Mouse (Mus musculus) cerebellum, adult 2 months (tissue): ENCODE measurements at regions not wholly inside any gene's neighbourhood (a gene's known extent, or its start where the extent isn't known, plus 50 kb on each side); places are given as distances from the start of the nearest gene placed in this dataset.

Experiments
- DNase-seq, 2 experiments: peaks; one replicate each; pipeline ENCODE4 v3.0.0; 2021
- H3K27ac ChIP-seq: fragments of 200-500 bp; 2 replicates; pipeline ENCODE4 v1.5.1; 2012; ENCODE audit warnings: low read length, control low read depth, inconsistent platforms; ENCODE audit not compliant: insufficient read depth
- H3K27me3 ChIP-seq: fragments of 200-500 bp; 2 replicates; pipeline ENCODE4 v1.6.1; 2012; ENCODE audit warnings: inconsistent platforms, mild to moderate bottlenecking, low read length, moderate library complexity; ENCODE audit not compliant: control insufficient read depth, insufficient read depth
- H3K4me1 ChIP-seq: fragments of 200-500 bp; 2 replicates; pipeline ENCODE4 v1.6.1; 2011; ENCODE audit warnings: low read length; ENCODE audit not compliant: control insufficient read depth, insufficient read depth
- H3K4me3 ChIP-seq: fragments of 200-500 bp; replicated peaks from 2 replicates; pipeline ENCODE3; 2011; ENCODE audit warnings: mild to moderate bottlenecking, low read depth, low read length, control low read depth; ENCODE audit not compliant: insufficient read depth
- CTCF ChIP-seq: fragments of 200-500 bp; IDR thresholded peaks from 2 replicates; pipeline ENCODE4 v1.5.1; 2011; ENCODE audit warnings: low read depth, mild to moderate bottlenecking, control low read depth, low read length, moderate library complexity, borderline replicate concordance; ENCODE audit not compliant: insufficient read depth
- POLR2A ChIP-seq: fragments of 200-500 bp; IDR thresholded peaks from 2 replicates; pipeline ENCODE4 v1.6.1; 2011; ENCODE audit warnings: low read length, control low read depth, borderline replicate concordance; ENCODE audit not compliant: insufficient read depth
- WGBS: fragments of 180-500 bp; shearing (Covaris S2); methylation state at CpG from one replicate; pipeline ENCODE4 v1.1.7; 2018; 5-methylcytosine and 5-hydroxymethylcytosine counted together

- Histone ChIP-seq H3K4me3 (no peak overlapping the region), H3K4me1 (no peaks in the 10 kb centered on the region), H3K27me3 (no peaks in the 10 kb centered on the region), H3K27ac (no peak overlapping the region)
- 88% methylated on average over 3 of the region's 3 CpGs for WGBS
- no peak for TF ChIP-seq POLR2A
- TF ChIP-seq CTCF: no peak
- no peak for DNase-seq
Measured at GRCm38 (mm10) chr2:133495443-133495842, 56.5 kb upstream of the Bmp2 start.

- Histone ChIP-seq H3K4me3 (no peak overlapping the region), H3K27ac (no peak overlapping the region), H3K4me1 (no peaks in the 10 kb centered on the region), H3K27me3 (no peaks in the 10 kb centered on the region)
- DNase-seq: no peak
- TF ChIP-seq CTCF (no peak), POLR2A (no peak)
Measured at GRCm38 (mm10) chr2:133496389-133496788, 55.6 kb upstream of the Bmp2 start.

GRCm38 (mm10) chr2:133497071-133497470, 54.9 kb upstream of the Bmp2 start:
- H3K27ac ChIP-seq: no peak overlapping the region
- no peaks in the 10 kb centered on the region for H3K4me1 ChIP-seq
- no peaks in the 10 kb centered on the region for H3K27me3 ChIP-seq
- TF ChIP-seq POLR2A (no peak), CTCF (no peak)
- H3K4me3 ChIP-seq: no peak overlapping the region
- no peak for DNase-seq
- WGBS: 88% methylated on average over 4 of the region's 4 CpGs

- Histone ChIP-seq H3K4me3 (no peak overlapping the region), H3K27ac (no peak overlapping the region), H3K4me1 (no peaks in the 10 kb centered on the region), H3K27me3 (no peaks in the 10 kb centered on the region)
- TF ChIP-seq CTCF: no peak
- TF ChIP-seq POLR2A: no peak
- DNase-seq: no peak
- WGBS: 90% methylated on average over 8 of the region's 8 CpGs
Measured at GRCm38 (mm10) chr2:133497541-133498185, 54.3 kb upstream of the Bmp2 start.

- Histone ChIP-seq H3K4me1 (no peaks in the 10 kb centered on the region), H3K4me3 (no peak overlapping the region), H3K27me3 (no peaks in the 10 kb centered on the region), H3K27ac (no peak overlapping the region)
- TF ChIP-seq CTCF: no peak
- no peak for TF ChIP-seq POLR2A
- no peak for DNase-seq
- 97% methylated on average over 2 of the region's 2 CpGs for WGBS
Measured at GRCm38 (mm10) chr2:133498186-133498571, 53.8 kb upstream of the Bmp2 start.

GRCm38 (mm10) chr2:133498717-133499143, 53.2 kb upstream of the Bmp2 start:
- no peak overlapping the region for H3K4me3 ChIP-seq
- WGBS: 84% methylated on average over 3 of the region's 3 CpGs
- no peaks in the 10 kb centered on the region for H3K4me1 ChIP-seq
- TF ChIP-seq CTCF (no peak), POLR2A (no peak)
- DNase-seq: no peak
- H3K27me3 ChIP-seq: no peaks in the 10 kb centered on the region
- H3K27ac ChIP-seq: no peak overlapping the region

- Histone ChIP-seq H3K4me3 (no peak overlapping the region), H3K4me1 (no peaks in the 10 kb centered on the region), H3K27ac (no peak overlapping the region), H3K27me3 (no peaks in the 10 kb centered on the region)
- DNase-seq: no peak
- no peak for TF ChIP-seq CTCF
- no peak for TF ChIP-seq POLR2A
- WGBS: 75% methylated on average over 3 of the region's 3 CpGs
Measured at GRCm38 (mm10) chr2:133499904-133500303, 52.1 kb upstream of the Bmp2 start.
